Mouse (Mus musculus) lung, adult 2 months (tissue): ENCODE results near the gene Dnttip1. TPM values are rescaled to one million over a fixed set of nuclear protein-coding genes. Genes with fewer than 3 reads are reported as not detected.

Source experiments
- DNase-seq: peaks from one replicate; pipeline ENCODE4 v3.0.0; 2022
- H3K4me1 ChIP-seq: fragments of 200-500 bp; 2 replicates; pipeline ENCODE4 v1.6.1; 2011; ENCODE audit warnings: low read length; ENCODE audit not compliant: control insufficient read depth, insufficient read depth
- H3K4me3 ChIP-seq: fragments of 200-500 bp; replicated peaks from 2 replicates; pipeline ENCODE3; 2011; ENCODE audit warnings: low read depth, mild to moderate bottlenecking, control low read depth, low read length; ENCODE audit errors: extremely low read depth
- CTCF ChIP-seq: fragments of 200-500 bp; IDR thresholded peaks from 2 replicates; pipeline ENCODE4 v1.5.1; 2011; ENCODE audit warnings: mild to moderate bottlenecking, low read length, control low read depth; ENCODE audit not compliant: insufficient read depth
- POLR2A ChIP-seq: fragments of 200-500 bp; IDR thresholded peaks from 2 replicates; pipeline ENCODE4 v1.6.1; 2011; ENCODE audit warnings: low read depth, mild to moderate bottlenecking, control low read depth, low read length, borderline replicate concordance; ENCODE audit errors: extremely low read depth
- WGBS: fragments of 180-500 bp; shearing (Covaris S2); methylation state at CpG from one replicate; pipeline ENCODE4 v1.1.7; 2018; 5-methylcytosine and 5-hydroxymethylcytosine counted together
- polyA plus RNA-seq: library from polyadenylated mRNA; depleted of rRNA; stranded (reverse); fragments of >200 nt; gene quantifications from 2 replicates; pipeline ENCODE4 v1.2.3, GENCODE M21; 2012

Dnttip1 gene
- polyA plus RNA-seq, 1 experiment = 25.5 TPM

- Histone ChIP-seq H3K4me3 (no peak overlapping the region), H3K4me1 (peaks cover 5% of the 10 kb centered on the region)
- DNase-seq = no peak
- 81% methylated on average over 6 of the region's 6 CpGs for WGBS
- no peak for TF ChIP-seq CTCF
- no peak for TF ChIP-seq POLR2A
These were observed 3.2 kb downstream of the Dnttip1 start for GRCm38 (mm10) chr2:164748991-164749390.

- H3K4me3 ChIP-seq = no peak overlapping the region
- no peaks in the 10 kb centered on the region for H3K4me1 ChIP-seq
- WGBS = 82% methylated on average over 2 of the region's 2 CpGs
- TF ChIP-seq POLR2A = no peak
- no peak for TF ChIP-seq CTCF
- DNase-seq = no peak
These were observed 6.7 kb downstream of the Dnttip1 start for GRCm38 (mm10) chr2:164752454-164752853.

- Histone ChIP-seq H3K4me3 (no peak overlapping the region), H3K4me1 (no peaks in the 10 kb centered on the region)
- no peak for DNase-seq
- 50% methylated on average over 11 of the region's 11 CpGs for WGBS
- no peak for TF ChIP-seq POLR2A
- TF ChIP-seq CTCF = no peak
These were observed 8.3 kb downstream of the Dnttip1 start for GRCm38 (mm10) chr2:164754105-164754504.

GRCm38 (mm10) chr2:164754800-164755199 lies 9.0 kb downstream of the Dnttip1 start:
- TF ChIP-seq CTCF (no peak), POLR2A (no peak)
- no peak for DNase-seq
- 64% methylated on average over 2 of the region's 2 CpGs for WGBS
- no peaks in the 10 kb centered on the region for H3K4me1 ChIP-seq
- H3K4me3 ChIP-seq = no peak overlapping the region

GRCm38 (mm10) chr2:164757841-164758240 lies 12.1 kb downstream of the Dnttip1 start:
- no peak for DNase-seq
- 89% methylated on average over 11 of the region's 11 CpGs for WGBS
- TF ChIP-seq CTCF = no peak
- no peak for TF ChIP-seq POLR2A
- Histone ChIP-seq H3K4me3 (no peak overlapping the region), H3K4me1 (no peaks in the 10 kb centered on the region)

- no peak overlapping the region for H3K4me3 ChIP-seq
- TF ChIP-seq CTCF (no peak), POLR2A (no peak)
- no peaks in the 10 kb centered on the region for H3K4me1 ChIP-seq
- no peak for DNase-seq
- 63% methylated on average over 1 of the region's 1 CpGs for WGBS
These were observed 12.9 kb downstream of the Dnttip1 start for GRCm38 (mm10) chr2:164758692-164759091.

- no peak for DNase-seq
- Histone ChIP-seq H3K4me1 (no peaks in the 10 kb centered on the region), H3K4me3 (no peak overlapping the region)
- WGBS = 65% methylated on average over 4 of the region's 4 CpGs
- TF ChIP-seq CTCF = no peak
- TF ChIP-seq POLR2A = no peak
These were observed 14.5 kb downstream of the Dnttip1 start for GRCm38 (mm10) chr2:164760059-164760833.

- H3K4me3 ChIP-seq = no peak overlapping the region
- TF ChIP-seq POLR2A (no peak), CTCF (no peak)
- DNase-seq = no peak
- 87% methylated on average over 2 of the region's 2 CpGs for WGBS
- H3K4me1 ChIP-seq = no peaks in the 10 kb centered on the region
These were observed 15.7 kb downstream of the Dnttip1 start for GRCm38 (mm10) chr2:164761502-164761901.

- Histone ChIP-seq H3K4me3 (no peak overlapping the region), H3K4me1 (no peaks in the 10 kb centered on the region)
- no peak for DNase-seq
- 95% methylated on average over 4 of the region's 4 CpGs for WGBS
- TF ChIP-seq POLR2A (no peak), CTCF (no peak)
These were observed 16.2 kb downstream of the Dnttip1 start for GRCm38 (mm10) chr2:164761971-164762370.

- WGBS = 81% methylated on average over 7 of the region's 7 CpGs
- no peak for DNase-seq
- no peak for TF ChIP-seq CTCF
- TF ChIP-seq POLR2A = no peak
These were observed 16.8 kb downstream of the Dnttip1 start for GRCm38 (mm10) chr2:164762593-164762992.

More at GRCm38 (mm10) chr2:164762593-164762992, 16.8 kb downstream of the Dnttip1 start:
- no peak overlapping the region for H3K4me3 ChIP-seq
- H3K4me1 ChIP-seq = no peaks in the 10 kb centered on the region
